Mouse (Mus musculus): Measurements from ENCODE around the gene C87436.
"Not testable (repeated sequence)": the region's sequence is repeated elsewhere in the genome, so short reads cannot be mapped to it uniquely, and the experiment has no call there.

Gene C87436

GRCm38 (mm10) chr6:86481871-86482270 is 43.7 kb downstream of the C87436 start:
- DNase-seq (ENCODE audit: low read depth, low spot score) = no peak

- DNase-seq (ENCODE audit: low read depth, low spot score) = no peak
Observed at GRCm38 (mm10) chr6:86485943-86486640, 47.9 kb downstream of the C87436 start.

GRCm38 (mm10) chr6:86487358-86488148 is 49.4 kb downstream of the C87436 start:
- DNase-seq (ENCODE audit: low read depth, low spot score) = peak; percentile 84

GRCm38 (mm10) chr6:86488149-86488485 is 49.9 kb downstream of the C87436 start:
- no peak for DNase-seq (ENCODE audit: low read depth, low spot score)

- DNase-seq (ENCODE audit: low read depth, low spot score) = no peak
Observed at GRCm38 (mm10) chr6:86489945-86490344, 51.8 kb downstream of the C87436 start.

- not testable (repeated sequence) for DNase-seq (ENCODE audit: low read depth, low spot score)
Observed at GRCm38 (mm10) chr6:86490413-86490812, 52.2 kb downstream of the C87436 start.

GRCm38 (mm10) chr6:86493469-86494263 is 55.5 kb downstream of the C87436 start:
- no peak for DNase-seq (ENCODE audit: low read depth, low spot score)

GRCm38 (mm10) chr6:86494767-86495166 is 56.6 kb downstream of the C87436 start:
- no peak for DNase-seq (ENCODE audit: low read depth, low spot score)

- DNase-seq (ENCODE audit: low read depth, low spot score) = no peak
Observed at GRCm38 (mm10) chr6:86495661-86496060, 57.5 kb downstream of the C87436 start.

- no peak for DNase-seq (ENCODE audit: low read depth, low spot score)
Observed at GRCm38 (mm10) chr6:86496127-86496526, 58.0 kb downstream of the C87436 start.

- DNase-seq (ENCODE audit: low read depth, low spot score) = no peak
Observed at GRCm38 (mm10) chr6:86496585-86496984, 58.4 kb downstream of the C87436 start.

GRCm38 (mm10) chr6:86497071-86497815 is 59.1 kb downstream of the C87436 start:
- DNase-seq (ENCODE audit: low read depth, low spot score) = peak; percentile 22

- DNase-seq (ENCODE audit: low read depth, low spot score) = no peak
Observed at GRCm38 (mm10) chr6:86497942-86498732, 60.0 kb downstream of the C87436 start.

GRCm38 (mm10) chr6:86499571-86500109 is 61.5 kb downstream of the C87436 start:
- no peak for DNase-seq (ENCODE audit: low read depth, low spot score)

- no peak for DNase-seq (ENCODE audit: low read depth, low spot score)
Observed at GRCm38 (mm10) chr6:86503513-86503912, 65.3 kb downstream of the C87436 start.

- DNase-seq (ENCODE audit: low read depth, low spot score) = no peak
Observed at GRCm38 (mm10) chr6:86505671-86506070, 67.5 kb downstream of the C87436 start.

GRCm38 (mm10) chr6:86506309-86506708 is 68.1 kb downstream of the C87436 start:
- no peak for DNase-seq (ENCODE audit: low read depth, low spot score)

- DNase-seq (ENCODE audit: low read depth, low spot score) = no peak
Observed at GRCm38 (mm10) chr6:86507116-86507515, 68.9 kb downstream of the C87436 start.

- no peak for DNase-seq (ENCODE audit: low read depth, low spot score)
Observed at GRCm38 (mm10) chr6:86508736-86509135, 70.6 kb downstream of the C87436 start.

GRCm38 (mm10) chr6:86509194-86509865 is 71.2 kb downstream of the C87436 start:
- no peak for DNase-seq (ENCODE audit: low read depth, low spot score)
